Mouse (Mus musculus) cortical plate, adult 2 months (tissue): Measurements from ENCODE around the gene Sh3rf3.

Experiments
- CTCF ChIP-seq: fragments of 200-500 bp; IDR thresholded peaks from 2 replicates; pipeline ENCODE4 v1.5.1; 2011; ENCODE audit warnings: mild to moderate bottlenecking, control low read depth, low read length; ENCODE audit not compliant: insufficient read depth; ENCODE audit errors: extremely low read depth
- POLR2A ChIP-seq: fragments of 200-500 bp; IDR thresholded peaks from 2 replicates; pipeline ENCODE4 v1.6.1; 2011; ENCODE audit warnings: mild to moderate bottlenecking, low read length, control low read depth; ENCODE audit not compliant: insufficient read depth; ENCODE audit errors: extremely low read depth

DNA sequence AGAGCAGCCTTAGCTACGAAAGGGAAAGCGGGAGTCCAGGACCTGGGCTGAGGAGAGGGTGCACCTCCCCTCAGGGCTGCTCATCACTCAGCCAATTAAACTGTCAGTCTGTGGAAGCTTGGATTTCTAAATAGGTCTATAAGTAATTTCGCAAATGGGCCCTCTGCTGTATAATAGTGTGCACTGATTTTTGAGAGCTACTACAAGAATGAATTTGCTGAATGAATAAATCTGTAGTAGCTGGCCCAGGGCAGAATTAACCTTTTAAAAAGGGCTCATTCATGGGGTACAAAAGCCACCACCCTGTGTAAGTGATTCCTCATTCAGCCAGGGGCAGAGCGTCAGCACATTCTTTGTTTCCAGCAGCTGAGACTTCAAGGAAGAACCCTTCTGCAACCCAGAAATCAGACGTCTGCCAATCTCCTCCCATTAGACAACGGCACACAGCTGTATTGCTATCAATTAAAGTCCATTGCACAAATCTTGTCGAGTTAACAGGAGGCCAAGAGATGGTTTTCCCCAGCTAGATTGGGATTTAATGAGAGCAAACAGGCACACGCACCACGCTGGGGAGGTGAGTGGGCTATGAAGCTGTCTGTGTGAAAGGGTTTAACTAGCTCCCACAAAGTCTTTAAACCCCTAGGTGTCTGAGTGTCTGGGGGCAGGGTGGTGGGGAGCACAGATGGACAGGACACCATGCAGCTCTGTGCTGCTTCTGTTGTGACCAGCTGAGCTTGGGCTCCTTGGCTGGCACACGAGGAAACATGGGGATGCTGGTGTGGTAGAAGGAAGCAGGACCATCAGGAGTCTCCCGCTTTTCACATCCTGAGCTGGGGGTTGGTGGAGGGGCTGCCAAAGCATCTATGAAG lies 136.8 kb downstream of the Sh3rf3 start:
- TF ChIP-seq CTCF (no peak), POLR2A (no peak)
